Mouse (Mus musculus) brain, adult 10 weeks (tissue): ENCODE measurements around the gene Uba52. TPM values are rescaled to one million over a fixed set of nuclear protein-coding genes. Genes with fewer than 3 reads are reported as not detected.

ENCODE experiments used
- polyA plus RNA-seq: library from polyadenylated mRNA; stranded (reverse); fragments of 350-450 nt; fragmentation: Illumina TruSeq; extraction: RNeasy Lipid Tissue Mini Kit (QIAGEN cat#74804); gene quantifications from one replicate; pipeline ENCODE4 v1.2.3, GENCODE M21; 2015; ENCODE audit warnings: low read depth, low replicate concordance

The Uba52 gene
- 1,689 TPM for polyA plus RNA-seq

GRCm38 (mm10) chr8:70510228-70510915 is at the start of gene Uba52:
Gene Uba52 (minus strand): TSS chr8:70510801.

GRCm38 (mm10) chr8:70539077-70539813 is 28.6 kb upstream of the Uba52 start, which contains the start of gene Ell:
Gene Ell (plus strand): TSS chr8:70539457.

GRCm38 (mm10) chr8:70527512-70528181 is 17.0 kb upstream of the Uba52 start, which contains the start of the genes Fkbp8 and Kxd1:
Gene Fkbp8 (plus strand): TSS chr8:70527724.
Gene Kxd1 (minus strand): TSS chr8:70527956.

GRCm38 (mm10) chr8:70506328-70507026 is 4.1 kb downstream of the Uba52 start, which contains the start of gene Rex1bd:
Gene Rex1bd (minus strand): TSS chr8:70506752.

GRCm38 (mm10) chr8:70492664-70493640 is 17.6 kb downstream of the Uba52 start, which contains the start of gene Crlf1:
Gene Crlf1 (plus strand): TSS chr8:70493158.

GRCm38 (mm10) chr8:70486941-70487520 is 23.6 kb downstream of the Uba52 start, which contains the start of gene Tmem59l:
Gene Tmem59l (minus strand): TSS chr8:70487358.

GRCm38 (mm10) chr8:70476333-70477268 is 34.0 kb downstream of the Uba52 start, which contains the start of gene Klhl26:
Gene Klhl26 (minus strand): TSS chr8:70476968.

Other genes with a start within 250 kb of the Uba52 start
- gene Homer3, start 228.0 kb downstream of the Uba52 start, polyA plus RNA-seq: 20.1 TPM
- gene Ddx49, start 208.3 kb downstream of the Uba52 start, polyA plus RNA-seq: 44.8 TPM
- gene Cope, start 208.3 kb downstream of the Uba52 start, polyA plus RNA-seq: 172 TPM
- gene Cers1, start 195.0 kb downstream of the Uba52 start, polyA plus RNA-seq: 65.7 TPM
- 3.5 TPM for gene Gdf1, start 181.0 kb downstream of the Uba52 start, polyA plus RNA-seq
- gene Upf1, start 157.5 kb downstream of the Uba52 start, polyA plus RNA-seq: 29.0 TPM
- 0.18 TPM for gene Comp, start 137.2 kb downstream of the Uba52 start, polyA plus RNA-seq
- 68.4 TPM for gene Crtc1, start 71.2 kb downstream of the Uba52 start, polyA plus RNA-seq
- 33.9 TPM for gene Klhl26, start 33.8 kb downstream of the Uba52 start, polyA plus RNA-seq
- 410 TPM for gene Tmem59l, start 23.4 kb downstream of the Uba52 start, polyA plus RNA-seq
- gene Crlf1, start 17.6 kb downstream of the Uba52 start, polyA plus RNA-seq: 5.2 TPM
- 129 TPM for gene Rex1bd, start 4.0 kb downstream of the Uba52 start, polyA plus RNA-seq
- gene Fkbp8, start 16.9 kb upstream of the Uba52 start, polyA plus RNA-seq: 487 TPM
- gene Kxd1, start 17.2 kb upstream of the Uba52 start, polyA plus RNA-seq: 57.3 TPM
- gene Ell, start 28.7 kb upstream of the Uba52 start, polyA plus RNA-seq: 12.0 TPM
- gene Isyna1, start 83.6 kb upstream of the Uba52 start, polyA plus RNA-seq: 38.2 TPM
- gene Ssbp4, start 98.1 kb upstream of the Uba52 start, polyA plus RNA-seq: 179 TPM
- 0.85 TPM for gene Lrrc25, start 105.4 kb upstream of the Uba52 start, polyA plus RNA-seq
- gene Gdf15, start 121.7 kb upstream of the Uba52 start, polyA plus RNA-seq: not detected
- gene Pgpep1, start 149.6 kb upstream of the Uba52 start, polyA plus RNA-seq: 14.7 TPM
- 72.2 TPM for gene Lsm4, start 162.4 kb upstream of the Uba52 start, polyA plus RNA-seq
- gene Jund, start 188.1 kb upstream of the Uba52 start, polyA plus RNA-seq: 82.5 TPM
- 0.09 TPM for gene Iqcn, start 192.7 kb upstream of the Uba52 start, polyA plus RNA-seq
- gene Gm3336, start 207.7 kb upstream of the Uba52 start, polyA plus RNA-seq: not detected
- 2.8 TPM for gene Pde4c, start 212.9 kb upstream of the Uba52 start, polyA plus RNA-seq
- gene Rab3a, start 243.9 kb upstream of the Uba52 start, polyA plus RNA-seq: 913 TPM